Mouse (Mus musculus) embryonic facial prominence, embryonic 11.5 days (tissue): ENCODE data around the gene Cntrl. TPM values are rescaled to one million over a fixed set of nuclear protein-coding genes. Genes with fewer than 3 reads are reported as not detected.
A peak's percentile ranks its signal among the peaks of the same experiment; 100 is the strongest.

Source experiments
- ATAC-seq: fragments of 200-750 bp; cut with Nextera tagmentation; replicated peaks from 2 replicates; pipeline ENCODE4 v1.8.0; 2017; ENCODE audit warnings: low read depth; ENCODE audit not compliant: insufficient number of reproducible peaks, low FRiP score, low TSS enrichment
- DNase-seq: peaks from one replicate; pipeline ENCODE4 v3.0.0-alpha.2; 2015; ENCODE audit warnings: low spot score
- H3K27ac ChIP-seq: fragments of 300-500 bp; sonication (generic); replicated peaks from 2 replicates; pipeline ENCODE4 v1.5.1; 2014; ENCODE audit warnings: mild to moderate bottlenecking, low read depth, low read length, control low read depth
- H3K27me3 ChIP-seq: fragments of 300-500 bp; sonication (generic); 2 replicates; pipeline ENCODE4 v1.6.1; 2014; ENCODE audit warnings: mild to moderate bottlenecking, low read length, moderate library complexity, mixed read lengths; ENCODE audit not compliant: control insufficient read depth, insufficient read depth
- H3K36me3 ChIP-seq: fragments of 300-500 bp; sonication (generic); replicated peaks from 2 replicates; pipeline ENCODE4 v1.6.1; 2014; ENCODE audit warnings: low read depth, mild to moderate bottlenecking, low read length, moderate library complexity, mixed read lengths; ENCODE audit not compliant: control insufficient read depth, insufficient read depth
- H3K4me1 ChIP-seq: fragments of 300-500 bp; sonication (generic); 2 replicates; pipeline ENCODE4 v1.6.1; 2014; ENCODE audit warnings: low read length, mixed read lengths; ENCODE audit not compliant: control insufficient read depth, insufficient read depth
- H3K4me2 ChIP-seq: fragments of 300-500 bp; sonication (generic); 2 replicates; pipeline ENCODE4 v1.6.1; 2014; ENCODE audit warnings: low read depth, mild to moderate bottlenecking, control low read depth, low read length, moderate library complexity
- H3K4me3 ChIP-seq: fragments of 300-500 bp; sonication (generic); 2 replicates; pipeline ENCODE4 v1.5.1; 2014; ENCODE audit warnings: low read depth, low read length, control low read depth
- H3K9ac ChIP-seq: fragments of 300-500 bp; sonication (generic); replicated peaks from 2 replicates; pipeline ENCODE4 v1.6.1; 2014; ENCODE audit warnings: mild to moderate bottlenecking, control low read depth, low read length
- H3K9me3 ChIP-seq: fragments of 300-500 bp; sonication (generic); replicated peaks from 2 replicates; pipeline ENCODE4 v1.6.1; 2016; ENCODE audit warnings: mild to moderate bottlenecking, low read length, inconsistent platforms, mixed read lengths; ENCODE audit not compliant: control insufficient read depth
- WGBS: fragments of 180-500 bp; shearing (Covaris S2); extraction: QIAGEN DNeasy Blood & Tissue Kit; methylation state at CpG from one replicate; pipeline ENCODE4 v1.1.7; 2014; 5-methylcytosine and 5-hydroxymethylcytosine counted together
- polyA plus RNA-seq: library from polyadenylated mRNA; unstranded; fragments of >200 nt; fragmentation: Nextera tagmentation; extraction: Ambion mirVana; gene quantifications from 2 replicates; pipeline ENCODE4 v1.2.1, GENCODE M21; 2014

Cntrl gene
- 31.3 and 32.7 TPM in 2 replicates for polyA plus RNA-seq

DNA sequence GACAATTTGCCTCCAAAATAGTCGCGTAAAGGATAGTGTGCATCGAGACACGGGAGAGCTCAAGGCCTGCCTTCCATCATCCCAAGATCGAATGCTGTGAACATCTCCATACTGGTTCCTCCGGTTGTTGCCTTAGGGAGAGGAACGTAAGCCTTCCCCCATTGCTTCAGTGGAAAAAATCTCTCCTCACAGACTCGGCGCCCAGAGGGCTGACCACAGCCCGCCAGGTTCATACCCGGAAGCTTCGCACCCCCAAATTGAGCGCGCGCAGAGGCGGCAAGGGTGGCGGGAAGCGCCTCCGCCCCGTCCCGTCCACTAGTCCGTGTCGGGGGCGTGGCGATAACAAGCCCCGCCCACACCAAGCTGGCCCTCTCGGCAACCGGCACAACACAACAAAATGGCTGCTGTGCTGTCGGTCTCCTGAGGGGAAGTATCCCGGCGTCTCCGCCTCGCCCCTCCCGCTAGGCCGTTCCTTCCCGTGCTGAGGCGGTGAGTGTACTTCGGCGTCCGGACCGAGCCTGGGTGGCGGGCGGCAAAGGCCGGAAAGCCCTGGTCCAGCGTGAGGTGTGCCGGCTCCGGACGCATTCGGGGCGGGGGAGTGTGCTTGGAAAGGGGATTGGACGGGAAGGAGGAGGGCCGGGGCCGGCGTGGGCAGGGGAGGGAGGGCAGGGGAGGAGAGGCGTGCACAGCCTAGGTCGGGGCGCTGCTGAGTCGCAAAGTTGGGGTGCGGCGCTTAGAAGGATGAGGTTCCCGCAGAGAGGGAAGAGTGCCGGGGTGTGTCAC is at the start of gene Cntrl:
Gene Cntrl, plus strand, starts transcription at position 352 of the 783 bp plus-strand sequence.
- under 1% methylated on average over 61 of the region's 62 CpGs for WGBS
- Histone ChIP-seq H3K27me3 (no peaks in the 10 kb centered on the region), H3K4me3 (peak within 1 kb of the TSS; percentile 74), H3K36me3 (no peaks in the 10 kb centered on the region), H3K4me2 (peak within 1 kb of the TSS; percentile 81), H3K9me3 (no peaks in the 10 kb centered on the region), H3K9ac (peak within 1 kb of the TSS; percentile 85), H3K4me1 (no peaks in the 10 kb centered on the region), H3K27ac (0 out of 2 replicates have a peak within 1 kb of the TSS, but pooled peaks have one; percentile 20)
- ATAC-seq (peak; percentile 98), DNase-seq (peak; percentile 94)

DNA sequence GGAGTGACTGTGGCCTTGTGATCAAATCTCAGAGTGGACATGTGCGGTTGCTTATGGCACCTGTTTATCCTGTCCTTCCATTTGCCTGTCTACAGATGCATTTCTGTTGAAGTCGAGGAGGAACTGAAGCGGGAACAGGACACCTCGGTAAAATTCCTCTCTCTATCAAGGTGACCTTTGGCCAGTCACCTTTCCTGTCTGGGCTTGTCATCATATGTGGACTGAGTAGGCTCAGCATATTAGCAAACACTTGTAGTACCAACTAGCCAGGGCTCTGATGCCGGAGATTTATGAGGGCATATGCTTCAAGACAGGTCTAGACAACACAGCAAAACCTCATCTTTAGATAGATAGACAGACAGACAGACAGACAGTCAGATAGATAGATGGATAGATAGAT is 49.0 kb upstream of the Cntrl start:
- 89% methylated on average over 5 of the region's 5 CpGs for WGBS
- Histone ChIP-seq H3K36me3 (no peaks in the 10 kb centered on the region), H3K9me3 (no peaks in the 10 kb centered on the region), H3K4me3 (no peak overlapping the region), H3K27me3 (no peaks in the 10 kb centered on the region), H3K27ac (no peak overlapping the region), H3K9ac (no peak overlapping the region), H3K4me1 (no peaks in the 10 kb centered on the region), H3K4me2 (no peak overlapping the region)
- DNase-seq (no peak), ATAC-seq (no peak)

DNA sequence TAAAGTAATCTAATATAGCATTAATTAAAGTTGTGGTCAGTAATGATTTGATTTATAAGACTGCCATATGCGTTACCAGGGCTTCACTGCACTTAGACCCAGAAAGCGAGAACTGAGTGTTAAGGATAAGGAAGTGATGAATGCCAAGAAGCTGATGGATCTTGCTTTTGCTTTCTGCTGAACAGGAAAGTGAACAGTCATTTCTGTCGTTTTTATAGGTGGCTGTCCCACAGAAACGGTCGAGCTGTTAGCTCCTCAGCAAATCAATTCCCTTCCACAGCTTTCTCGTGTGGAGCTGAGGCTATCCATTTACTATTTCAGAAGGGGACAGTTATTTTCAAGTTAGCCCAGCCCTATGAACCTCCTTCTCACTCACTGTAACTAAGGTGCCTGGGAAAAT is 48.4 kb upstream of the Cntrl start:
- no peak for ATAC-seq
- no peak overlapping the region for H3K27ac ChIP-seq
- WGBS = 81% methylated on average over 6 of the region's 6 CpGs

DNA sequence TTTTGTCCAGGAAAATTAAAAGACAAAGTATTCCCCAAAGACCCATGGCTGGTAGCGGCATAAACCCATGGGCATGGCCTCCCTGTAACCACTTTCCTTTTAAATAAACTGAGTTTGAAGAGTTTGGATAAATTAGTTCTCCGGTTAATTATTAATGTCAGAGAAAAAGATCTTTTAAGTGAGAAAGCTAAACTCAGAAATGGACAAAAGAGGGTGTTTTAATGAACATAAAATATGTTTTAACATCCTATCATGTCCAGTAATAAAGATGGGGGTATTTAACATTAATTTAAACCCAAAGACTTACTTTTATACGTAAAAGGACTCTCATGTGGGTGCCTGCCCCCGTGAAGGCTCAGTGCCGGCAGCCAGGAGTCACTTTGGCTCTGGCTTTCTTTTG is 48.0 kb upstream of the Cntrl start, which contains the start of gene Hc:
Gene Hc, minus strand, starts transcription at position 101 of the 400 bp plus-strand sequence.
- 85% methylated on average over 5 of the region's 5 CpGs for WGBS

More for the DNA sequence above, 48.4 kb upstream of the Cntrl start:
- H3K9me3 ChIP-seq = no peaks in the 10 kb centered on the region
- no peak overlapping the region for H3K4me2 ChIP-seq
- no peak overlapping the region for H3K9ac ChIP-seq
- no peak overlapping the region for H3K4me3 ChIP-seq
- H3K4me1 ChIP-seq = no peaks in the 10 kb centered on the region
- DNase-seq = no peak
- H3K36me3 ChIP-seq = no peaks in the 10 kb centered on the region
- H3K27me3 ChIP-seq = no peaks in the 10 kb centered on the region

GRCm38 (mm10) chr2:35063333-35064030 is 45.8 kb upstream of the Cntrl start:
- no peaks in the 10 kb centered on the region for H3K4me1 ChIP-seq
- 80% methylated on average over 6 of the region's 6 CpGs for WGBS
- no peaks in the 10 kb centered on the region for H3K36me3 ChIP-seq
- H3K27me3 ChIP-seq = no peaks in the 10 kb centered on the region
- no peaks in the 10 kb centered on the region for H3K9me3 ChIP-seq
- no peak overlapping the region for H3K4me3 ChIP-seq
- ATAC-seq = no peak
- H3K27ac ChIP-seq = no peak overlapping the region
- no peak overlapping the region for H3K4me2 ChIP-seq
- DNase-seq = no peak
- no peak overlapping the region for H3K9ac ChIP-seq

More for the DNA sequence above, 48.0 kb upstream of the Cntrl start, which contains the start of gene Hc:
- no peak within 1 kb of the TSS for H3K4me2 ChIP-seq
- DNase-seq (no peak), ATAC-seq (no peak)
- no peaks in the 10 kb centered on the region for H3K36me3 ChIP-seq
- no peaks in the 10 kb centered on the region for H3K4me1 ChIP-seq
- H3K27me3 ChIP-seq = no peaks in the 10 kb centered on the region
- no peak within 1 kb of the TSS for H3K27ac ChIP-seq
- H3K4me3 ChIP-seq = no peak within 1 kb of the TSS
- H3K9ac ChIP-seq = no peak within 1 kb of the TSS
- no peaks in the 10 kb centered on the region for H3K9me3 ChIP-seq

- Histone ChIP-seq H3K36me3 (no peaks in the 10 kb centered on the region), H3K4me2 (no peak overlapping the region), H3K9ac (no peak overlapping the region), H3K4me1 (no peaks in the 10 kb centered on the region), H3K27ac (no peak overlapping the region), H3K27me3 (no peaks in the 10 kb centered on the region), H3K4me3 (no peak overlapping the region), H3K9me3 (no peaks in the 10 kb centered on the region)
- DNase-seq (no peak), ATAC-seq (no peak)
- 93% methylated on average over 13 of the region's 13 CpGs for WGBS
Observed at GRCm38 (mm10) chr2:35066525-35067082, 42.7 kb upstream of the Cntrl start.

DNA sequence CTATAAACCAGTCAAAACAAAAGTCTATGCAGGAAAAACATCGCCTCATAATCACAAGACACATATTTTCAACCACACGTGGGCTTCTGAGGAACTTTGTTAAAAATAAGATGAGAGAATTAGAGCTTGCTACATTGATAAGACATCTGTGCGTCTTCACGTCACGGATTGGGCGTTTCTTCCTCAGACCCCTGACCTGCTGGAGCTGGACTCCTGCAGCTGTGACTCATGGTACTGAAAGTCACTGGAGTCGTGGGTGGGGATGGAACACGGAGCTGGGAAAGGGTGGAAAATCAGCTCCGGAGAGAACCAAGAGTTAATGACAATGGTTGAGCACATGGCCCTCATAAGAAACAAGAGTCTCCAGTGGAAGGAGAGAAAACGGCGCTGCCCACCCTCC is 42.2 kb upstream of the Cntrl start:
- WGBS = 84% methylated on average over 11 of the region's 11 CpGs
- Histone ChIP-seq H3K27me3 (no peaks in the 10 kb centered on the region), H3K9ac (no peak overlapping the region), H3K9me3 (no peaks in the 10 kb centered on the region), H3K27ac (no peak overlapping the region), H3K4me3 (no peak overlapping the region), H3K36me3 (no peaks in the 10 kb centered on the region), H3K4me1 (no peaks in the 10 kb centered on the region), H3K4me2 (no peak overlapping the region)
- no peak for DNase-seq
- no peak for ATAC-seq

- no peaks in the 10 kb centered on the region for H3K9me3 ChIP-seq
- no peaks in the 10 kb centered on the region for H3K27me3 ChIP-seq
- no peak overlapping the region for H3K9ac ChIP-seq
- no peak overlapping the region for H3K27ac ChIP-seq
- WGBS = 82% methylated on average over 1 of the region's 1 CpGs
- DNase-seq (no peak), ATAC-seq (no peak)
- H3K4me3 ChIP-seq = no peak overlapping the region
- no peaks in the 10 kb centered on the region for H3K4me1 ChIP-seq
- no peaks in the 10 kb centered on the region for H3K36me3 ChIP-seq
- no peak overlapping the region for H3K4me2 ChIP-seq
Observed at GRCm38 (mm10) chr2:35069124-35069523, 40.2 kb upstream of the Cntrl start.
